Mouse (Mus musculus): ENCODE results near the gene Usp29. TPM values are rescaled to one million over a fixed set of nuclear protein-coding genes. Genes with fewer than 3 reads are reported as not detected.
"Not testable (repeated sequence)": the region's sequence is repeated elsewhere in the genome, so short reads cannot be mapped to it uniquely, and the experiment has no call there.

Usp29 gene
- total and polyA plus RNA-seq, 2 experiments: 0.09 TPM; not detected in 1

GRCm38 (mm10) chr7:6753440-6753839 is 23.1 kb downstream of the Usp29 start:
- Histone ChIP-seq H3K27me3 (ENCODE audit: control insufficient read depth, insufficient read depth, low read length) (no peaks in the 10 kb centered on the region), H3K27ac (replicated peaks; ENCODE audit: insufficient read depth, low read depth, low read length) (no peak overlapping the region), H3K9ac (ENCODE audit: low read depth, low read length) (no peak overlapping the region), H3K36me3 (ENCODE audit: control insufficient read depth, insufficient read depth, low read length) (no peaks in the 10 kb centered on the region), H3K4me3 (ENCODE audit: insufficient read depth, low read depth, low read length) (no peak overlapping the region), H3K79me2 (ENCODE audit: control insufficient read depth, insufficient read depth, low read length) (no peaks in the 10 kb centered on the region), H3K4me1 (ENCODE audit: control insufficient read depth, insufficient read depth, low read length) (no peaks in the 10 kb centered on the region)
- TF ChIP-seq POLR2A (IDR thresholded peaks at IDR 0.05; ENCODE audit: extremely low read depth, insufficient read depth, low read length) (no peak), CTCF (IDR thresholded peaks at IDR 0.05; ENCODE audit: low read depth, low read length) (no peak)
- no peak for DNase-seq (ENCODE audit: extremely low read depth, low read depth, low spot score)
- 71% methylated on average over 4 of the region's 4 CpGs for WGBS

GRCm38 (mm10) chr7:6756777-6757291 is 26.5 kb downstream of the Usp29 start:
- WGBS: 49% methylated on average over 4 of the region's 4 CpGs
- Histone ChIP-seq H3K9ac (ENCODE audit: low read depth, low read length) (no peak overlapping the region), H3K36me3 (ENCODE audit: control insufficient read depth, insufficient read depth, low read length) (no peaks in the 10 kb centered on the region), H3K27me3 (ENCODE audit: control insufficient read depth, insufficient read depth, low read length) (no peaks in the 10 kb centered on the region), H3K27ac (replicated peaks; ENCODE audit: insufficient read depth, low read depth, low read length) (no peak overlapping the region), H3K79me2 (ENCODE audit: control insufficient read depth, insufficient read depth, low read length) (no peaks in the 10 kb centered on the region), H3K4me1 (ENCODE audit: control insufficient read depth, insufficient read depth, low read length) (no peaks in the 10 kb centered on the region), H3K4me3 (ENCODE audit: insufficient read depth, low read depth, low read length) (no peak overlapping the region)
- TF ChIP-seq CTCF (IDR thresholded peaks at IDR 0.05; ENCODE audit: low read depth, low read length) (no peak), POLR2A (IDR thresholded peaks at IDR 0.05; ENCODE audit: extremely low read depth, insufficient read depth, low read length) (no peak)
- no peak for DNase-seq (ENCODE audit: extremely low read depth, low read depth, low spot score)

GRCm38 (mm10) chr7:6759698-6760097 is 29.3 kb downstream of the Usp29 start:
- Histone ChIP-seq H3K27me3 (ENCODE audit: control insufficient read depth, insufficient read depth, low read length) (no peaks in the 10 kb centered on the region), H3K9ac (ENCODE audit: low read depth, low read length) (no peak overlapping the region), H3K36me3 (ENCODE audit: control insufficient read depth, insufficient read depth, low read length) (no peaks in the 10 kb centered on the region), H3K4me3 (ENCODE audit: insufficient read depth, low read depth, low read length) (no peak overlapping the region), H3K27ac (replicated peaks; ENCODE audit: insufficient read depth, low read depth, low read length) (no peak overlapping the region), H3K79me2 (ENCODE audit: control insufficient read depth, insufficient read depth, low read length) (no peaks in the 10 kb centered on the region), H3K4me1 (ENCODE audit: control insufficient read depth, insufficient read depth, low read length) (no peaks in the 10 kb centered on the region)
- no peak for TF ChIP-seq CTCF (IDR thresholded peaks at IDR 0.05; ENCODE audit: low read depth, low read length)
- TF ChIP-seq POLR2A (IDR thresholded peaks at IDR 0.05; ENCODE audit: extremely low read depth, insufficient read depth, low read length): no peak
- no peak for DNase-seq (ENCODE audit: extremely low read depth, low read depth, low spot score)
- WGBS: 83% methylated on average over 12 of the region's 12 CpGs

GRCm38 (mm10) chr7:6760170-6760569 is 29.8 kb downstream of the Usp29 start:
- no peak overlapping the region for H3K4me3 ChIP-seq (ENCODE audit: insufficient read depth, low read depth, low read length)
- DNase-seq (ENCODE audit: extremely low read depth, low read depth, low spot score): no peak
- 87% methylated on average over 6 of the region's 6 CpGs for WGBS
- H3K9ac ChIP-seq (ENCODE audit: low read depth, low read length): no peak overlapping the region
- H3K27ac ChIP-seq (replicated peaks; ENCODE audit: insufficient read depth, low read depth, low read length): no peak overlapping the region
- no peaks in the 10 kb centered on the region for H3K4me1 ChIP-seq (ENCODE audit: control insufficient read depth, insufficient read depth, low read length)
- no peaks in the 10 kb centered on the region for H3K79me2 ChIP-seq (ENCODE audit: control insufficient read depth, insufficient read depth, low read length)
- no peak for TF ChIP-seq POLR2A (IDR thresholded peaks at IDR 0.05; ENCODE audit: extremely low read depth, insufficient read depth, low read length)
- no peak for TF ChIP-seq CTCF (IDR thresholded peaks at IDR 0.05; ENCODE audit: low read depth, low read length)
- H3K36me3 ChIP-seq (ENCODE audit: control insufficient read depth, insufficient read depth, low read length): no peaks in the 10 kb centered on the region
- no peaks in the 10 kb centered on the region for H3K27me3 ChIP-seq (ENCODE audit: control insufficient read depth, insufficient read depth, low read length)

GRCm38 (mm10) chr7:6765240-6765639 is 34.9 kb downstream of the Usp29 start:
- DNase-seq (ENCODE audit: extremely low read depth, low read depth, low spot score): no peak
- Histone ChIP-seq H3K27ac (replicated peaks; ENCODE audit: insufficient read depth, low read depth, low read length) (no peak overlapping the region), H3K36me3 (ENCODE audit: control insufficient read depth, insufficient read depth, low read length) (no peaks in the 10 kb centered on the region), H3K27me3 (ENCODE audit: control insufficient read depth, insufficient read depth, low read length) (no peaks in the 10 kb centered on the region), H3K9ac (ENCODE audit: low read depth, low read length) (no peak overlapping the region), H3K79me2 (ENCODE audit: control insufficient read depth, insufficient read depth, low read length) (no peaks in the 10 kb centered on the region), H3K4me3 (ENCODE audit: insufficient read depth, low read depth, low read length) (no peak overlapping the region), H3K4me1 (ENCODE audit: control insufficient read depth, insufficient read depth, low read length) (peaks cover 3% of the 10 kb centered on the region; the same call in 1 of the 2 replicates)
- WGBS: 55% methylated on average over 5 of the region's 5 CpGs
- TF ChIP-seq POLR2A (IDR thresholded peaks at IDR 0.05; ENCODE audit: extremely low read depth, insufficient read depth, low read length) (no peak), CTCF (IDR thresholded peaks at IDR 0.05; ENCODE audit: low read depth, low read length) (no peak)

GRCm38 (mm10) chr7:6770286-6770685 is 39.9 kb downstream of the Usp29 start:
- no peak for TF ChIP-seq CTCF (IDR thresholded peaks at IDR 0.05; ENCODE audit: low read depth, low read length)
- no peak for TF ChIP-seq POLR2A (IDR thresholded peaks at IDR 0.05; ENCODE audit: extremely low read depth, insufficient read depth, low read length)
- 4% methylated on average over 8 of the region's 8 CpGs for WGBS
- DNase-seq (ENCODE audit: extremely low read depth, low read depth, low spot score): peak; percentile 70
- H3K36me3 ChIP-seq (ENCODE audit: control insufficient read depth, insufficient read depth, low read length): no peaks in the 10 kb centered on the region
- no peaks in the 10 kb centered on the region for H3K79me2 ChIP-seq (ENCODE audit: control insufficient read depth, insufficient read depth, low read length)
- no peak overlapping the region for H3K27ac ChIP-seq (replicated peaks; ENCODE audit: insufficient read depth, low read depth, low read length)
- H3K4me1 ChIP-seq (ENCODE audit: control insufficient read depth, insufficient read depth, low read length): peaks cover 3% of the 10 kb centered on the region
- H3K9ac ChIP-seq (ENCODE audit: low read depth, low read length): no peak overlapping the region
- H3K4me3 ChIP-seq (ENCODE audit: insufficient read depth, low read depth, low read length): no peak overlapping the region
- no peaks in the 10 kb centered on the region for H3K27me3 ChIP-seq (ENCODE audit: control insufficient read depth, insufficient read depth, low read length)

GRCm38 (mm10) chr7:6773865-6774413 is 43.6 kb downstream of the Usp29 start:
- not testable (repeated sequence) for H3K4me1 ChIP-seq (ENCODE audit: control insufficient read depth, insufficient read depth, low read length); H3K27me3 ChIP-seq (ENCODE audit: control insufficient read depth, insufficient read depth, low read length); H3K27ac ChIP-seq (replicated peaks; ENCODE audit: insufficient read depth, low read depth, low read length); H3K4me3 ChIP-seq (ENCODE audit: insufficient read depth, low read depth, low read length); DNase-seq (ENCODE audit: extremely low read depth, low read depth, low spot score); H3K36me3 ChIP-seq (ENCODE audit: control insufficient read depth, insufficient read depth, low read length); H3K9ac ChIP-seq (ENCODE audit: low read depth, low read length); H3K79me2 ChIP-seq (ENCODE audit: control insufficient read depth, insufficient read depth, low read length)
- WGBS: 88% methylated on average over 11 of the region's 11 CpGs
